Mouse (Mus musculus) bone marrow macrophage, adult 2 months (primary cell): ENCODE results near the gene Cd38. TPM values are rescaled to one million over a fixed set of nuclear protein-coding genes. Genes with fewer than 3 reads are reported as not detected.

Experiments used
- H3K27ac ChIP-seq: 2 replicates; pipeline ENCODE4 v1.5.1; 2012; ENCODE audit warnings: low read depth, low read length; ENCODE audit not compliant: insufficient read depth
- H3K4me1 ChIP-seq: 2 replicates; pipeline ENCODE4 v1.6.1; 2012; ENCODE audit warnings: low read length; ENCODE audit not compliant: control insufficient read depth, insufficient read depth
- H3K4me3 ChIP-seq: 2 replicates; pipeline ENCODE4 v1.5.1; 2012; ENCODE audit warnings: mild to moderate bottlenecking, low read length, moderate library complexity; ENCODE audit not compliant: insufficient read depth
- CTCF ChIP-seq: IDR thresholded peaks from 2 replicates; pipeline ENCODE4 v1.5.1; 2012; ENCODE audit warnings: low read depth, mild to moderate bottlenecking, low read length, moderate library complexity
- POLR2A ChIP-seq: IDR thresholded peaks from 2 replicates; pipeline ENCODE4 v1.6.1; 2012; ENCODE audit warnings: mild to moderate bottlenecking, low read depth, low read length, borderline replicate concordance
- polyA plus RNA-seq: library from polyadenylated mRNA; stranded (reverse); fragments of >200 nt; gene quantifications from 2 replicates; pipeline ENCODE4 v1.2.4, GENCODE M21; 2012; ENCODE audit not compliant: missing spikeins, insufficient read depth, insufficient read length

The Cd38 gene
- not detected in 2 replicates for polyA plus RNA-seq

DNA sequence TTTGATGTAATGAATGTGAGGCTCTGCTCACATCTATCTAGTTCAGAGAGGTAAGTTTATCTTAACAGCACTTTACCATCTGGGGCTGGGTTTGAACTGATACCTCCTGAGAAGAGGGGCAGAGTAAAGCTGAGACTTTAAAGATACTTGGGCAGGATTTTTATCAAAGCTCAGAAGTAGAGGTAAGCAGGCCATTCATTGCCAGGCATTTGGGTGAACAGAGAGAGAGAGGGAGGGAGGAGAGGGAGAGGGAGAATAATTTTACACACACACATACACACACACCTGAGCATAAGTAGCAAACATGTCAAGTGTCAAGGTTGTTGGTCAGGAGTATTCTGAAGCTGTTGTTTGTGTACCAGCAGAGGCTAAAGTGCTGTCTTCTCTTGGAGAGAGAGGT lies at the start of gene Cd38:
Gene Cd38 (plus strand): TSS at position 301 of the 400 bp plus-strand sequence.
- H3K4me3 ChIP-seq: peak within 1 kb of the TSS; percentile 4; the same call in 1 of the 2 replicates
- no peak within 1 kb of the TSS for H3K27ac ChIP-seq
- peaks cover 35% of the 10 kb centered on the region for H3K4me1 ChIP-seq
- no peak for TF ChIP-seq POLR2A
- no peak for TF ChIP-seq CTCF

DNA sequence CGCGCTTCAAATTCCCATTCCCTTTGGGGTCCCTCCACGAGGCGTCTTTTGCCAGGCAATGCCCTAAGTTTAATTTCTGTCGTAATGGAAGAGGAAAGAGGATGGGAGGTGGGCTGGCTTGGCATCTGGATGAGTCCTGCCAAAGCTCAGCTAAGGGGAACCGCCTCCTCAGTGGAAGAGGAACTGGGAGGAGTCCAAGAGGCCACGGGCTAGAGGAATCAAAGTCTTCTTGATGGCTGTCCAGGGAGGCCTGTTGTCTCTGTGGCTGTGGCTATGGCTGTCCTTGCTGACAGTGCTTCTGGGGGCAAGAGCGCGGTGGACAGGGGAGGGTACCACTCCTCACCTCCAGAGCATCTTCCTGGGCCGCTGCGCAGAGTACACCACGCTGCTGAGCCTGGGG lies 49.7 kb upstream of the Cd38 start, which contains the start of gene Bst1:
Gene Bst1 (plus strand): TSS at position 191 of the 400 bp plus-strand sequence.
- Histone ChIP-seq H3K4me3 (peak within 1 kb of the TSS; percentile 3), H3K4me1 (peaks cover 21% of the 10 kb centered on the region), H3K27ac (no peak within 1 kb of the TSS)
- no peak for TF ChIP-seq POLR2A
- TF ChIP-seq CTCF: no peak

DNA sequence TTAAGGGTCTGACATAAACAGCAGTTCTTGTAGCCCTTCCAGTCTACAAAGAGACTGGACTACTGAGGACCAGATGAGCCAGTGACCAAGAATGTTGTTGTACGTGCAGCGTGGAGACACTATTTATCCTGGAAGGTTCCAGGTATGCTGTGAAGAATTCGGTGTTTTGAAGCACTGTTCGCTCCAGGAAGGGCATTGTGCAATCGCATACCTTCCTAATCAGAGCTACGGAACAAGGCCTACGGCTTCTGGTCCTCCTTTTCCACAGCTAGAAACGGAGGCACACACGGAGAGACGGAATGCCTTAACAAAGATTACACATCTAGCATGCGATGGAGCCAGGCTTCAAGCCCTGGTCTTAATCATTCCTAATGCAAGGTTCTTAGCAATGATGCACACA lies 47.6 kb upstream of the Cd38 start:
- TF ChIP-seq POLR2A (no peak), CTCF (no peak)
- peaks cover 21% of the 10 kb centered on the region for H3K4me1 ChIP-seq
- H3K27ac ChIP-seq: no peak overlapping the region
- H3K4me3 ChIP-seq: no peak overlapping the region

DNA sequence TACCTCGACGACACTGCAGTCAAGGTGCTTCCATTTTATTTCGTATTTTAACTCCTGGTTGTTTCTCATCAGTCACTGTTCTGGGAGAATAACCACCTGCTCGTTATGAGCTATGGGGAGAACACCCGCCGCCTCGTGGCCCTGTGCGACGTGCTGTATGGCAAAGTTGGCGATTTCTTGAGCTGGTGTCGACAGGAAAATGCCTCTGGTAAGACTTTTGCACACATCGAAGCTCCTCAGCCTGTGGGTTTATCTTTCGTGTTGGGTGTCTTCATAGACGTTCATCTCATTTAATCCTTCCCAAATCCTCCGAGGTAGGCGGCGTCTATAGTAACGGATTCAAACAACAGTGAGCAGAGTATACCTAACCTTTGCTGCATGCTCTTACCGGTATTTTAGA lies 46.8 kb upstream of the Cd38 start, which contains the start of gene Fbxl5:
Gene Fbxl5 (minus strand): TSS at position 101 of the 400 bp plus-strand sequence.
- no peak within 1 kb of the TSS for H3K4me3 ChIP-seq
- peaks cover 21% of the 10 kb centered on the region for H3K4me1 ChIP-seq
- no peak within 1 kb of the TSS for H3K27ac ChIP-seq
- no peak for TF ChIP-seq POLR2A

DNA sequence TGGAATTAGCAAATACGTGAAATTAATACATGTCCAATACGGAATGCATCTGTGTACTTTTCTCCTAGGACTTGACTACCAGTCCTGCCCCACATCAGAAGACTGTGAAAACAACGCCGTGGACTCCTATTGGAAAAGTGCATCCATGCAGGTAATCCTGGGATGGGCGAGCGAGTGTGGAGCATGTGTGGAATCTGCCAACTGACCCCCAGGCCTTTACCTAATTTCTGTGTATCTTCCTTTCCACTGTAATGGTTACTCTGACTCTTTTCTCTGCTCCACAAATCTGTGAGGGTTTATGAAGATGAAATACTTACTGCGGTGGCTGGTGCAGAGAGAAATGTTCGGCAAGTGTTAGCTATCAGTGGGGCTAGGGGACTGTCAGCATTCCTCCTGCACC lies 46.2 kb upstream of the Cd38 start:
- no peak overlapping the region for H3K27ac ChIP-seq
- no peak overlapping the region for H3K4me3 ChIP-seq
- TF ChIP-seq POLR2A (no peak), CTCF (no peak)
- H3K4me1 ChIP-seq: peaks cover 20% of the 10 kb centered on the region

DNA sequence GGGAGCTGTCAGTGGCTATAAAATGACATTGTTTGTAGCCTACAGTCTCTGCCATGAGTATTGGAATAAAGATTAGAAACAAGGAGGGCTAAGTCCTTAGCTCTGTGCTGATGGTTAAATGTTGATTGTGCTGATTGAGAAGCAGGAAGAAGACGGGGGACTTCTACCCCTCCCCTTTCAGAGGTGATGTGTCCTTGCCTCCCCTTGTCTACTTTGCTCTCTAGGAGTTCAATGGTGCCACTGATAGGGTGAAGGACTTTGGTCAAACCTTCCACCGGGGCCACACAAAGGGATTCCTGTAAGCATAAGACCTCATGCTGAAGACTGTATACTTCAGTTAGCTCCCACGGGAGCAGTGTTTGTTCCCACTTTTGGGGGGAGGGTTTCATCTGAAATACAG lies 45.5 kb upstream of the Cd38 start:
- H3K4me3 ChIP-seq: no peak overlapping the region
- TF ChIP-seq CTCF: no peak
- TF ChIP-seq POLR2A: no peak
- no peak overlapping the region for H3K27ac ChIP-seq
- peaks cover 18% of the 10 kb centered on the region for H3K4me1 ChIP-seq

DNA sequence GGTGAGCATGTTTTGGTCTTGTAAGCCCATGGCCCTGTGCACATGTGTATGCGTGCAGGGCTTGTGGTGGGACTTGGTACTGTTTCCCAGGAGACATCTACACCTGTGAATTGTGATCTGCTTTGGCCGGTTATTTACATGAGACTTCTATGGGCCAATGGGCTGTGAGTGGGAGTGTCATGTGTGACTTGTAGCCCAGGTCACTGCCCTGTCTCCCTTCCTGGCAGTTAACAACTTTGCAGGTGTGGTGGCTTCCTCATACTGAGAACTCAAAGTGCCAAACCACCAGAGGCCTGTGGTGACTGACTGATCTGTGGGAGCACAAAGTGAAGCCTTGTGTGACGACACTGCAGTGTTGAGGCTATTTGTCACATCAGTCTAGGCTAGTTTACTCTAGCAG lies 43.8 kb upstream of the Cd38 start:
- no peak overlapping the region for H3K27ac ChIP-seq
- H3K4me3 ChIP-seq: no peak overlapping the region
- H3K4me1 ChIP-seq: peaks cover 5% of the 10 kb centered on the region
- TF ChIP-seq POLR2A: no peak
- no peak for TF ChIP-seq CTCF

DNA sequence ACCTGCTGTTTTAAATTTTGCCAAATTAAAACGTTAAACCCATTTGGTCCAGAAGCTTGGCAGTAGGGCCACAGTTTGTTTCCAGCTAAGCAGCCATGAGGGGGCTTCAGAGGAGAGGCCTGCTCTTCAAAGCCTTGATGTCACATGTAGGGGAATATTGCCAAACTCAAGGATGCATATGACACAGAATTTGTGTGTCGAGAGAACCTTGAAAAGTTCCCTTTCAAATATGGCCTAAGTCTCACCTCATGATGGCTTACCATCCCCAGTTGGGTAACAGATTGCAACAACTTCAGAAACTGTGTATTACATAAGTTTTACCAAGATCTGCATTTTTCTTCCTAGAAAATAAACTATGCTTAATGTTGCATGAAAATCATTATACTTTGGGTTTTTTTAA lies 41.5 kb upstream of the Cd38 start:
- no peaks in the 10 kb centered on the region for H3K4me1 ChIP-seq
- H3K4me3 ChIP-seq: no peak overlapping the region
- TF ChIP-seq CTCF: no peak
- H3K27ac ChIP-seq: no peak overlapping the region

DNA sequence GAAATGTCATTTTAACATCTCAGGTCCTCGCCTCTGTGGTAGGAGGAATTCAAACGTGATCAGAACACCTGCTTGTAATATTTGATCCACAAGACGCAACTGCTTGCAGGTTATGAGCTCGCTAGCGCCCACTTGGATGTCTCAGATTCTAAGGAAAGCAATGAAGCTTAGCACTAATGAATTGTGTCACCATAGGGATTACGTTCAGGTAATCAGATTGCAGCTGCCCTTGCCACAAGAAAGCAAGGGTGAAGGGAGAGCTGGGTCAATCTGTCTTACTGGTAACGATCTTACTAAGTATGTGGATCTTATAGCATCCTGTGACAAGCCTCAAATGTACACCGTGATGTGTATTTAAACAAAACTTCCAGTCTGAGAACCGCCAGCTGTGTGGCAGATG lies 41.0 kb upstream of the Cd38 start:
- TF ChIP-seq CTCF (no peak), POLR2A (no peak)
- Histone ChIP-seq H3K4me1 (no peaks in the 10 kb centered on the region), H3K27ac (no peak overlapping the region), H3K4me3 (no peak overlapping the region)

DNA sequence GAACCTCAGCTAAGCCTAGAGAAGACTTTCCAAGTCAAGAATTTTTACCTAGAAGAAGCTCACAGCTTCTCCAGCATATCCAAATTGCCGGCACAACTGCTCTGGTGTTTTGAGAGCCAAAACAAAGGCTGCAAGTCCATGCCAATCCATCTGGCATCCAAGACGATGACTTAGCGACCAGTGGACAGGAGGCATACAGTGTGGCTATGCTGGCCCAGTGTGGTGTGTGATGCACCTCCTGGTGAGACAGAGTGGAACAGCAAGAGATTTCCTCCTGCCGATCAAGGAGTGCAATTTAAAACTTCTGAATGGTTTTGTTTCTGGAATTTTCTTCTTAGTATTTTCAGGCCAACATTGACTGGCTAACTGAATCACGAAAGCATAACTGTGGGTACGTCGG lies 31.8 kb upstream of the Cd38 start:
- no peak for TF ChIP-seq POLR2A
- TF ChIP-seq CTCF: no peak
- no peak overlapping the region for H3K4me3 ChIP-seq
- peaks cover 2% of the 10 kb centered on the region for H3K4me1 ChIP-seq
- no peak overlapping the region for H3K27ac ChIP-seq

DNA sequence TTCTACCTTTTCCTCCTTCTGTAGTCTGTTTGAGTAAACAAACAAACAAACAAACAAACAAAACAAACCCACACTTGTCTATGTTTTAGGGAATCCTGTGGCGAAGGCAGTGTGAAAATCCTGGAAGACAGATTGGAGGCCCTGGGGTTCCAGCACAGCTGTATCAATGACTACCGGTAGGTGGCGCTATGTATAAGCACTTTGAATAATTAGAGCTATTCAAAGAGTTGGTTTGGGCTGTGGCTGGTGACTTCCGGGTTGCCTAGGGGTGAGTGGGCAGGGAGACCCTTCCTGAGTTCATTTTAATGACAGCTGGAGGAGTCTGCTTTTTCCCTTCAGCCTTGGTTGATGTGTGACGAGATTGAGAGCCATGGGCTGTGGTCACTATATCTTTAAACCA lies 31.0 kb upstream of the Cd38 start:
- peaks cover 7% of the 10 kb centered on the region for H3K4me1 ChIP-seq
- no peak overlapping the region for H3K27ac ChIP-seq
- TF ChIP-seq CTCF: peak; percentile 95
- TF ChIP-seq POLR2A: no peak
- H3K4me3 ChIP-seq: no peak overlapping the region
